Mouse (Mus musculus) bone marrow, adult 2 months (tissue): ENCODE data around the gene Tmem210.
A peak's percentile ranks its signal among the peaks of the same experiment; 100 is the strongest.

Source experiments
- CTCF ChIP-seq: fragments of 200-500 bp; IDR thresholded peaks from 2 replicates; pipeline ENCODE4 v1.5.1; 2011; ENCODE audit warnings: low read length, control low read depth; ENCODE audit not compliant: control insufficient read depth, insufficient read depth
- POLR2A ChIP-seq: fragments of 200-500 bp; IDR thresholded peaks from 2 replicates; pipeline ENCODE4 v1.6.1; 2011; ENCODE audit warnings: low read depth, mild to moderate bottlenecking, control low read depth, low read length, borderline replicate concordance; ENCODE audit not compliant: control insufficient read depth

DNA sequence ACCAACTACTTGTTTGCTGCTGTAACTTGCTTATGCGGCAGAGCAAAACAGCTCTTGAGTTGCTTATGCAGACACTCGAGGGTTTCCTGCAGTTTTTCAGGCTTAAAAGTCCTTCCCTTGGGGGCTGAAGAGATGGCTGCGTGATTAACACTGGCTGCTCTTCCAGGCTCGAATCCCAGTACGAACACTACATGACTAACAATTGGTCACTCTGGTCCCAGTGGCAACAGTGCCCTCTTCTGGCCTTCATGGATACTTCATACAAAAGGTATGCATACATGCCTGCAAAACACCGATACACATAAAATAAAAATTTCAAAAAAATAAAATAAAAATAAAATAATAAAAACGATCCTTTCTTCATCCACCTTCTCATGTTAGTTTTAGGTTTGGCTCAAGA is 40.5 kb downstream of the Tmem210 start:
- TF ChIP-seq CTCF (peak; percentile 36), POLR2A (no peak)
